Mouse (Mus musculus): ENCODE measurements around the gene Phactr4. TPM values are rescaled to one million over a fixed set of nuclear protein-coding genes. Genes with fewer than 3 reads are reported as not detected.

Gene Phactr4
- total and polyA plus RNA-seq, 3 experiments: 0.95 to 9.6 (median 1.4) TPM

DNA sequence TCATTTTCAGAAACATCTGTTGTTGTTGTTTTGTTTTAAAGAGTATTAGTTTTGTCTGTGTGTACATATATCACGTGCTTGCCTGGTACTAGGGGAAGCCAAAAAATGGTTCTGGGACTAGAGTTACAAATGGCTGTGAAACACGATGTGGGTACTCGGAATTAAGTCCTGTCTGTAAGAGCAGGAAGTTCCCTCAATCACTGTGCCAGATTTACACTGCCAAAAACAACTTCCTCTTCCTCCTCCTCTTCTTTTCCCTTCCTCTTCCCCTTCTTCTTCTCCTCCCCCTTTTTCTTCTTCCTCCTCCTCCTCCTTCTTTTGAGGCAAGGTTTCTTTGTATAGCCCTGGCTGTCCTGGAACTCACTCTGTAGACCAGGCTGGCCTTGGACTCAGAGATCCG lies 40.0 kb downstream of the Phactr4 start:
- DNase-seq (ENCODE audit: extremely low read depth): no peak
- no peak overlapping the region for H3K4me3 ChIP-seq (replicated peaks in 1 of 3; ENCODE audit: low read depth in 2 of 3, low read length in 2 of 3, poor library complexity in 1 of 3)
- dilution Hi-C loops (cut with MboI; ENCODE audit: extremely low pct_ligation_motif_present, extremely low pct_unique_long_range_greater_than_20kb, low sequenced_read_pairs) (no loop called here), in situ Hi-C loops (cut with MboI; ENCODE audit: low pct_ligation_motif_present, low pct_unique_long_range_greater_than_20kb, low sequenced_read_pairs) (no loop called here)
- H3K27ac ChIP-seq (ENCODE audit: insufficient read depth, low read depth): no peak overlapping the region
- peaks cover 7% of the 10 kb centered on the region for H3K9me3 ChIP-seq (replicated peaks; ENCODE audit: low read length)
- no peaks in the 10 kb centered on the region for H3K27me3 ChIP-seq (replicated peaks)
- H3K4me1 ChIP-seq (ENCODE audit: control insufficient read depth in 1 of 2, insufficient read depth in 2 of 2): peaks cover 3 to 30% of the 10 kb centered on the region in 2 experiments; a peak in 3 of 4 replicates
- H3K36me3 ChIP-seq (replicated peaks in 1 of 2; ENCODE audit: control insufficient read depth in 1 of 2, insufficient read depth in 1 of 2, low read length in 1 of 2): peaks cover 6 to 23% of the 10 kb centered on the region in 2 experiments
- H3K9ac ChIP-seq (ENCODE audit: insufficient read depth, low read depth): no peak overlapping the region
- H3K79me2 ChIP-seq (replicated peaks; ENCODE audit: control insufficient read depth, extremely low read depth, insufficient read depth, poor library complexity, severe bottlenecking): no peaks in the 10 kb centered on the region
- H3K4me2 ChIP-seq (ENCODE audit: insufficient read depth, low read depth, poor library complexity, severe bottlenecking): no peak overlapping the region
- TF ChIP-seq HCFC1 (IDR thresholded peaks at IDR 0.05; ENCODE audit: low read depth, low read length) (no peak), CHD1 (IDR thresholded peaks at IDR 0.05; ENCODE audit: low read depth, low read length) (no peak), MEF2A (IDR thresholded peaks at IDR 0.05; ENCODE audit: borderline replicate concordance, low read depth, low read length) (no peak), JUN (IDR thresholded peaks at IDR 0.05; ENCODE audit: insufficient read depth, low read depth, low read length) (no peak), NRF1 (IDR thresholded peaks at IDR 0.05; ENCODE audit: low read depth, low read length) (no peak), BHLHE40 (IDR thresholded peaks at IDR 0.05; ENCODE audit: low read depth, low read length) (no peak), GABPA (IDR thresholded peaks at IDR 0.05; ENCODE audit: insufficient replicate concordance, low read depth, low read length) (no peak), MAZ (IDR thresholded peaks at IDR 0.05; ENCODE audit: low read depth, low read length) (no peak), MYC (IDR thresholded peaks at IDR 0.05; ENCODE audit: low read depth, low read length) (no peak), CTCF (conservative IDR thresholded peaks at IDR 0.05 in 1 of 2, IDR thresholded peaks at IDR 0.05 in 1 of 2; ENCODE audit: low read depth in 2 of 2, low read length in 2 of 2) (no peak), PAX5 (IDR thresholded peaks at IDR 0.05; ENCODE audit: low read length) (no peak), RCOR1 (conservative IDR thresholded peaks at IDR 0.05; ENCODE audit: low read depth, low read length) (no peak), ZC3H11A (IDR thresholded peaks at IDR 0.05; ENCODE audit: low read depth, low read length) (no peak)

DNA sequence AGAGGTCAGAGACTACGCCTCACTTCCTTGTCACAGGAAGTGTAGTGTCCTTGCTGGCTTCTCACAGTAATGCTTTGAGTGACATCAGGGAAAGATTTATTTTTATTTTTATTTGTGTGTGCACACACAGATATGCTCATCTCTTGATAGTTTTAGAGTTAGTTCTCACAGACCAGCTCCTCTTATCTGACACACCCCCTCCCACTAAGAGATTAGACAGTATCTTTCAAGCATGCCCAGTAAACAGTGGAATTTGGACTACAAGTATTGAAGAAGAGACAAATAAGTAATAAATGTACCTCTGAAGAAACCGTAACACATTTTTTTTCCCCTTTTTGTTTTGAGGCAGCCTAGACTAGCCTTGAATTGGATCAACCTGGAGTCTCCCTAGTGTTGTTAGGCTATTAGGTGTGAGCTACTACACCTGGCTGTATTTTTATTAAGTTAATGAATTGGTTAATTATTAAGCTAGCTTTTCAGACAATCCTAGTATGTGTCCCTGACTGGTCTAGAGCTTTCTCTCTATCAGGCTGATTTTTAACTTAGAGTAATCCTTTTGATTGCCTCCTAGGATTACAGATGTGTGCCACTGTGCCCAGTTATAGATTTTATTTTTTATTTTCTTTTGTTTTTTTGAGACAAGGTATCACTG lies 41.2 kb downstream of the Phactr4 start:
- TF ChIP-seq MAFK (IDR thresholded peaks at IDR 0.05; ENCODE audit: insufficient replicate concordance, low read length): no peak
- TF ChIP-seq KAT2A (IDR thresholded peaks at IDR 0.05; ENCODE audit: insufficient replicate concordance, low read length): no peak
- TF ChIP-seq ZMIZ1 (IDR thresholded peaks at IDR 0.05; ENCODE audit: low read depth, low read length): no peak
- TF ChIP-seq BHLHE40 (IDR thresholded peaks at IDR 0.05; ENCODE audit: low read depth, low read length): no peak
- TF ChIP-seq E2F4 (IDR thresholded peaks at IDR 0.05; ENCODE audit: insufficient replicate concordance, low read depth, low read length): no peak
- no peak for TF ChIP-seq ETS1 (conservative IDR thresholded peaks at IDR 0.05; ENCODE audit: low read depth, low read length)
- no peak for TF ChIP-seq EP300 (IDR thresholded peaks at IDR 0.05; ENCODE audit: low read length)
- no peak for TF ChIP-seq CTCF (conservative IDR thresholded peaks at IDR 0.05 in 1 of 2, IDR thresholded peaks at IDR 0.05 in 1 of 2; ENCODE audit: low read depth in 2 of 2, low read length in 2 of 2)
- no peak for TF ChIP-seq TBP (conservative IDR thresholded peaks at IDR 0.05; ENCODE audit: low read depth, low read length)
- no peak for TF ChIP-seq UBTF (IDR thresholded peaks at IDR 0.05; ENCODE audit: low read depth, low read length)
- no peak for DNase-seq (ENCODE audit: extremely low read depth)
- in situ Hi-C loops (cut with MboI; ENCODE audit: low pct_ligation_motif_present, low pct_unique_long_range_greater_than_20kb, low sequenced_read_pairs) (no loop called here), dilution Hi-C loops (cut with MboI; ENCODE audit: extremely low pct_ligation_motif_present, extremely low pct_unique_long_range_greater_than_20kb, low sequenced_read_pairs) (no loop called here)
- no peak overlapping the region for H3K4me2 ChIP-seq (ENCODE audit: insufficient read depth, low read depth, poor library complexity, severe bottlenecking)
- H3K27me3 ChIP-seq (replicated peaks): no peaks in the 10 kb centered on the region
- H3K36me3 ChIP-seq (replicated peaks in 1 of 2; ENCODE audit: control insufficient read depth in 1 of 2, insufficient read depth in 1 of 2, low read length in 1 of 2): peaks cover 7 to 24% of the 10 kb centered on the region in 2 experiments
- H3K9ac ChIP-seq (ENCODE audit: insufficient read depth, low read depth): no peak overlapping the region
- H3K9me3 ChIP-seq (replicated peaks; ENCODE audit: low read length): peaks cover 9% of the 10 kb centered on the region
- H3K4me1 ChIP-seq (ENCODE audit: control insufficient read depth in 1 of 2, insufficient read depth in 2 of 2): peaks cover 2 to 19% of the 10 kb centered on the region in 2 experiments; a peak in 3 of 4 replicates
- no peaks in the 10 kb centered on the region for H3K79me2 ChIP-seq (replicated peaks; ENCODE audit: control insufficient read depth, extremely low read depth, insufficient read depth, poor library complexity, severe bottlenecking)
- no peak overlapping the region for H3K27ac ChIP-seq (ENCODE audit: insufficient read depth, low read depth)
- no peak overlapping the region for H3K4me3 ChIP-seq (replicated peaks in 1 of 3; ENCODE audit: low read depth in 2 of 3, low read length in 2 of 3, poor library complexity in 1 of 3)
